Mouse (Mus musculus) natural killer cell, adult 2 months (primary cell): ENCODE measurements at regions not wholly inside any gene's neighbourhood (a gene's known extent, or its start where the extent isn't known, plus 50 kb on each side); places are given as distances from the start of the nearest gene placed in this dataset.
"Not testable (repeated sequence)": the region's sequence is repeated elsewhere in the genome, so short reads cannot be mapped to it uniquely, and the experiment has no call there.

Experiments
- DNase-seq, 2 experiments: peaks; one replicate each; pipeline ENCODE4 v3.0.0; 2022; ENCODE audit warnings: low spot score in 2 of 2

DNA sequence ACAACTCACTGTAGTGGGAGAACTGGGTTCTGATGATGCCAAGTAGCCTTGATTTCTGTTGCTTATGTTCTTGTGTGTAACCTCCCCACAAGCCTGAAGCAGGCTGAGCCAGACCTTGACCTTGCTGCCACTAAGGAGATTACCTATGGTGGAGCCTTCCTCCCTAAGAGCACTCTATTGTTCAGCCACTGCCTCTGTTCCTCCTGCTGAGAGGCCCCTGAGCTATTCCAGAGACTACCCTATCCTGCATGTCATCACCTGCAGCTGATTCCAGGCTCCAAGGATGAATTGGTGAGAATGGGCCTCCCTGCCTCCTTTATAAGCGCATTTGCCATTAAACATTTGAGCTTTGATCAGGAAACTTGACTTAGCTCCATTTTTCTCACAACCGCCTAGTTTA is 60.8 kb upstream of the Dnajc1 start:
- DNase-seq, result not testable (repeated sequence)

DNA sequence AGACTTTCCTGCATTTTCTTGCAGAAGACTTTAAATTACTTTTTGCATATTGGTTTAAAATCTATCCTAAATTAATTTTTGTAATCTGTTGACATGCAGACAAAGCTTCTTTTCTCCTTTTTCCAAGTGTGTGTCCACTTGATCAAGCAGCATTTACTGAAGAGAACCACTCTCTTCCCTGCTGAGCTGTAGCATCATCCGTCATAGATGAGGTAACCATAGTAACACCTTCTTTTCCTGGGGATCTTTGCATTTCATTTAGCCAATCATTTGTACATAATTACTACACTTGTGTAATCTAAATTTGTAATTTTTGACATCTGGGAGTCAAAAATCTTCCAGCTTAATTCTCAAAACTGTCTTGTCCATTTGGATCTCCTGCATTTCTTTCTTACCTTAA is 53.2 kb upstream of the Dnajc1 start:
- DNase-seq, result no peak
